Mouse (Mus musculus) c-Kit-positive CD71-positive TER-119-positive erythroid progenitor cells, embryonic 14.5 days (primary cell): ENCODE measurements around the gene Ncam2.
"Not testable (repeated sequence)": the region's sequence is repeated elsewhere in the genome, so short reads cannot be mapped to it uniquely, and the experiment has no call there.

Source experiments
- DNase-seq: peaks from one replicate; pipeline ENCODE4 v3.0.0-alpha.2; 2013; ENCODE audit warnings: low spot score

Ncam2 gene

DNA sequence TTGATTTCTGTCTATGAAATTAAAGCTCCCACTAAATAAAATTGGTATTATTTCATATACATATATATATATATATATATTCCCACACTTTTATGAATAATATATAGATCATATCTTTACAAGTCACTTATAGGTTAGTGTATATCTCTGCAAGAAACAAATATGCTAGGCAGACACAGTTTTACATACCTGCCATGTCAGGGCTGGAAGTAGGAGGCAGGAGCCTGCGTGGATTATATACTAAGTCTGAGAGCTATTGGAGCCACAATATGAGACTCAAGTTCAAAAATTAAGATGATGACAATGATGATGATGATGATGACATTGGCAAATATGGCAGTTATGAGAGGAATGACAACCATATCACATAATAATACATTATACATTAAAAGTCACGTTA lies 85.4 kb downstream of the Ncam2 start:
- no peak for DNase-seq

DNA sequence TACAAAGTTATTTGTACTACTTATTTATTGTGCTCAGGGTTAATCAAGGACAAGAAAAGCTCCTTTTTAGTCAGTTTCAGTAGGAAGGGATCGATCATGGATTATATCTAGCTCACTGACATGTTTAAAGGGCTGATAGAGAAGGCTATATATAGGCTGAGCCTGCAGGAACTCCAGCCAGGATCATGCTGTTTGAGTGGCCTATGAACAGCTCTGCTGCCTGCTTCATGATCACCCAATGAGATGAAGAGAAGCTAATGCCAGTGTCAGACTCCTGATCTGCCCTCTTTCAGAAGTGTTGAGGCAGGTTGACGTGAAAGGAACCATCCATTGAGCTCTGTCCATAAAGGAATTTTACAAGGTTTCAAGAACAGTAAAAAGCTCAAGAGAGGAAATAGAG lies 103.3 kb downstream of the Ncam2 start:
- DNase-seq, result no peak

DNA sequence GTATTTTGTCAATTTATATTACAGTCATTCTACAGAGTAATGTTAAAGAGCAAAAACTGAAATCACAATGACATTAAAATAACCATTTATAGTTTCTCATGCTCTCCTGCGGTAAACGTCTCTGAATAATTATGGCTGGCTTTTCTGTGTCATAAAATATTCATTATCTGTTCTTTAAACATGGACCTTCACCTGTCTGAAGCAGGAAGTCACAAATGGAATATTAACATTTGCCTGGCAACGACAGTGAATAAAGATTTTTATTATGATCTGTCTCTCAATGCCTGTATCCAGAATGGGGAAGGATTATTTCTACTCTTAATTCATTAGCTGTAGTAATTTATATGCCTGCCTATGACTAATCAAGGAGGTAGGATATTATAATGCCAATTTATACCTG lies 108.7 kb downstream of the Ncam2 start:
- DNase-seq, result no peak

DNA sequence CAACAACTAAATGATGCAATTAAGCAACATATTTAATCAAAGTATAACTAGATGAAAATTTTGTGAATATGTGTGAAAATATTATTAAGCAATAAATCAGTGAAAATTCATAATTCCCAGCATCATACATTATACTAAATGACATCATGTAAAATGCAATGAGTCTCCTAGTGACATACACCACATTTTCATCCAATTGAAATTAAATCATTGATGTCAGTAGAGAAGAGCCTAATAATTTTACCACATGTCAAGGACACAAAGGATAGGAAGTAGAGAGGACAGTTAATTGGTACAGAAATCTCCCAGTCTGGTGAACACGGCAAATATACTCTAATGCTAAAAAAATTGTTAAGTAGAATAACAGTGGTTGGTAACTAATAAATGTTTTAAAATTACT lies 118.5 kb downstream of the Ncam2 start:
- DNase-seq, result no peak

DNA sequence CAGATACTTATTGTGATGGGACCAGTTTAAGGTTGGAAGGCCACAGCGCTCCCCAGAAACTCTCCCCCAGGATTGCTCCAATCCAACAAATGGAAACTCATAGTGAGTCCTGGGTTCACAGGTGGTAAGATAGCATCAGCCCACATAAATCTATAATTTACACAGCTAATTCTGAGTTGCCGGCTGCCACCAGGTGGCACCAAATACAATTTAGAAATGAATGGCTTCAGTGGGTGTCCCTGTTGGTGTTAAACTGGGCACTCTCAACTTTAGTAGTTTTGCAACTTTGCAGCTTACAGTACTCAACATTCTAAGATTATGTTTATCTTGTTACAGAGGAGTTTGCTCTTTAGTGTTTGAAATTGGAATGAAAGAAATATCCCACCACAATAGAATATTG lies 130.0 kb downstream of the Ncam2 start:
- no peak for DNase-seq

DNA sequence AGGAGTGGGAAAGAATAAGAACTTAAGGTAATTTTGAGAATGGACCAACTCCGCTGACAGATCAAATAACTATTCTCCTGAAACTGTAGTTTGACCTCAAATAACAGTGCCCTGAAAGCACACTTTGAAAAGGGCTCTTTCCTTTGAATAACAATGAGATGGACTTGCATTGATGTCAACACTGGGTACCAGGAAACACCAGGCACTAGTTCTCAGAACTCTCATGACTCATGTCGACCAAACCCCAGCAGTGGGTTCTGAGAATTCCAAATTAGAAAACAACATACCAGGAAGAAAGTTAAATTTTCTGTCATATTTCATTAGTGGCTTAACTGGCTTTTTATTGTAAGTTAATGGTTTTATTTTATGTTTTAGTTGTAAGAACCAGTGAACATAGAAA lies 165.4 kb downstream of the Ncam2 start:
- no peak for DNase-seq

DNA sequence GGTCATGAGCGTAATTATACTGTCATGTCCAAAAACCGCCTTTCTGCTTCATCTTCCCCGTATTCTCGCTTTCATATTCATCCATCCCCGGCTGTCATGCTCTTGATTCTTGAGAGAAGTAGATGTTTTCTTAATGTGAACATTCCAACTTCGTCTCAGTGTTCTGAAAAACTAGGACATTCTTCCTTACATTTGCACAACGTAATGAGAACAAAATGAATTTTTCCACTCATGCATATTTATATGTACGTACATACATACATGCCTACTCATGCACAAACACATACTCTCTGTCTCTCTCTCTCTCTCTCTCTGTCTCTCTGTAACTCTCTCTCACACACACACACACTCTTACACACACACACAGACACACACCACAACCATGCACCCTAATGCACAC lies 173.7 kb downstream of the Ncam2 start:
- DNase-seq, result no peak

DNA sequence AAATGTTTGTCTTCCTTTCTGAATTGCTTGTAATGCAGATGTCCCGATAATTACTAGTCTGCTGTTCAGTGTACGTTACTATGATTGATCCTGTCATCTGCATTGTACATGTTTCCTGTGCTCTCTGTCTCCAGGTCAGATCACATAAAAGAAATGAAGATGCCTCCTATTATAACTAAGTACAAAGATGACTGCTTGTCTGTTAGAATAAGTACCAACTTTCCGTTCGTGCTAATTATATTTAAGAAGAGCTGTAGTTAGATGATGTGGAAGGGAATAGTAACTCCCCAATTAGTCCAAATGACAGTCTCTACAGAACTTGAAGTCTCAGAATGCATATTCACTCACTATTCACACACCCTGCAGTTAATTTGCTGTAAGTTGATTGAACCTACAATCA lies 179.9 kb downstream of the Ncam2 start:
- DNase-seq, result no peak

DNA sequence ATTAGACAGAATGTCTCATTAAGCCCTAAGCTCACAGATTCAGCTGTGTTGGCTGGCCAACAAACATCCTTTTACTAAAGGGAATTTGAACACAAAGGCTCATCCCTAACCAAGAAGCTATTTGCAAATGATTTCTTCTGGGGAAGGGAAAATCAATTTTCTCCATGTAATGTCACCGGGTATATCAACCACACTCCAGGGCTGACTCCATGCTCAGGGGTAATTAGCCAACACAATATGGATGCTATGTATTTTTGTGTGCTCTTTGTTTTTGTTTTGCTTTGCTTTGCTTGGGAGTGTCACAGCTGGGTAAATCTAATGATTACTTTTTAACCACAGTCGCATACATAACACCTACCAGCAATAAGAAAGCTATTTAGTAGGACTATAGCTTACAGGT lies 188.1 kb downstream of the Ncam2 start:
- DNase-seq, result no peak

DNA sequence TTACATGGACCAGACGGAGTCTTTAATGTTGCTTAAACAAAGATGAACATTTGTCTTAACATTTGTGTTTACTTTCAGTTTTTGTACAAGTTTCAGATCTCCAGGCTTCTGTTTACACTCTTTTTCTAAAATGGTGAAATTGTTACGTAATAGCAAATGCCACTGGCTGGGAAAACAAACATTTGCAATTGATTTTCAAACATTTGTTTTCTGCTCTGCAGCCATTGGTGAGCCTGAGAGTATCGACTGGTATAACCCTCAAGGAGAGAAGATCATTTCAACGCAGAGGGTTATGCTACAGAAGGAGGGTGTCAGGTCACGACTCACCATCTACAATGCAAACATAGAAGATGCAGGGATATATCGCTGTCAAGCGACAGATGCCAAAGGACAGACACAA lies 234.1 kb downstream of the Ncam2 start:
- DNase-seq, result no peak

DNA sequence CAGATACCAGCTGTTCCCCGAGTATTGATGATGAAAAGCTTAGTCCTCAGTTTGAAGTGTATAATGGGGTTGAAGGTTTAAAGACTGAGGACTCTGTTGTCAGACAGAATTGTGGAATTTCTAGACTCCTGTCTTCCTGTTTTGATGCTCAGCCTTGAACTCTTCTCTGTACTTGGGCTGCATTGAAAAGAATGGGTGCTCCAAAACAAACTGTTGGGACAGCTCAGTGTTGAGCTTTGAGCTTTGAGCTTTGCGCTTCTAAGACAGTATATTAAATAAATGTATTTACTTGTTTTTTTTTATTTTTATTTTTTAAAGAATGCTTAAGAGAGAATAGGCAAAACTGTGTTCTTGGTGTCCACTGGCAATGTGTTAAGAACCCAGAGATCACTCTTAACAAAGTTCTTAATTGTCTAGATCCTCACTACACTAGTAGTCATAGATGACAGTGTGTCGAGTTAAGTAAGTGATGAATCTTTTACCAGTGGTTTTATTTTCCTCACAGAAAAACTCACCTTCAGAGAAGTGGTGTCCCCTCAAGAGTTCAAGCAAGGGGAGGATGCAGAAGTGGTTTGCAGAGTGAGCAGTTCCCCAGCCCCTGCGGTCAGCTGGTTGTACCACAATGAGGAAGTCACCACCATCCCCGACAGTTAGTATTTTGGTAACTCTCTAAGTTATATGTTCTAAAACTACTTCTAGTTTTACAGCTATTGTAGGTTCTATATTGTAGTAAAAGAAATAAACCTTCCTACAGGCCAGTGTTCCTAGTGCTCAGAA lies 236.8 kb downstream of the Ncam2 start:
- no peak for DNase-seq

DNA sequence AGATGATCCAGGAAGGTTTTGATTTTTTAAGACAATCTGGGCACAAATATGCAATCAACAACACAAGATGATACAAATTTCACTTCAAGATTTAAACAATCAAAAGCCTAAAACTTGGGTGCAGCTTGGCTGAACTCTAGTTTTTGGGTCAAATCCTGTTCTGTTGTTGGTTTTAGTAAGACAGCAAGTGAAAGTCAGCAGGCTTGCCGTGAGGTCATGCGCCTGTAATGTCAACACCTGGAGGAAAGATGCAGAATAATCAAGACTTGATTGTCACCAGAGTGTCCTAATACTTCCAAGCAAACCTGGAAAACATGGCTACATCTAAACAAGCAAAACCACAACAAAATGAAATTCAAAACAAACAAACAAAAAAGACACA lies 237.4 kb downstream of the Ncam2 start:
- DNase-seq, result no peak

DNA sequence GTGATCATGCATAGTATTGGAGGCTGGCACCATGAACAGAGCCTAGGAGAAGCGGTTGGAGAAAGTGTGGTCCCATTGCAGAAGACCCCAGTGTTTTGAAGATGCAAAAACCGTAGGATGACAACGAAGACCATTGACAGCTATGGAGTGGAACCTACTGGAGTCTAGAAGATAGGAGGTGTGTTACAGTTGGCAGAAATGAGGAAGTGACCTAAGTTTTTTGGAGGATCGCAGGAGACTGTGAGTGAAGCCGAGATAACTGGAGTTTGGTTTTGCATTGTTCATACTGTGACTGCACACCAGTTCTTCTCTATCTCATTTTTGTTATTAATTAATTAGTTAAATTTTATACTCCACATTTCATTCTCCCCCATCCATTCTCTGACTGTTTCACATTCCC lies 250.4 kb downstream of the Ncam2 start:
- DNase-seq, result no peak

DNA sequence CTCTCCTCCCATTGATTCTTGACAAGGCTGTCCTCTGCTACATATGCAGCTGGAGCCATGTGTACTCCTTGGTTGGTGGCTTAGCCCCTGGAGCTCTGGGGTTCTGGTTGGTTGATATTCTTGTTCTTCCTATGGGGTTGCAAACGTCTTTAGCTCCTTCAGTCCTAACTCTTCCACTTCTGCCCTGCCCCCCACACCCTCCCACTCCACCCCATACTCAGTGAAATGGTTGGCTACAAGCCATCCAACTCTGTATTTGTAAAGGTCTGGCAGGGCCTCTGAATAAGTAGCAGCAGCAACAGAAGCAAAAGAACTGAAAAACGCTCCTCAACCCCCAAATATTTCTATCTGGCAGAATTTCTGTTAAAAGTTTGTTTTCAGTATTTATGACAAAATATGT lies 252.5 kb downstream of the Ncam2 start:
- DNase-seq, result no peak

DNA sequence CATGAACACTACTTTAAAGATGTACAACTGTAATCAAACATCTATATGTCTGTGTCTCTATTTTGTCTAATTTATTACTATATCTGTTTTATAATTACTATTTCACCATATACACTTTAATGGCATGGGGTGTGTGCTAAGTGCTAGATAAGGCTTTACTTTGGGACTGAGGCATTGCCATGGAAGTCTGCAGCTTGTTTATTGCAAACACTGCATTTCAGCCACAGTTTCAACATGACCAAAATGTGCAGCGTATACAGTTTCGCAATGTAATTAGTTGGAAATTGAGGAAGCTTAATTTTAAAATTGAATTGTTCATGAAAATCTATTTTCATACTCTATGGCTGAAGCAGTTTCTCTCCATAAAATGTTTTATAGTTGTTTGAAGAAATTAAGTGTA lies 254.0 kb downstream of the Ncam2 start:
- DNase-seq, result no peak

DNA sequence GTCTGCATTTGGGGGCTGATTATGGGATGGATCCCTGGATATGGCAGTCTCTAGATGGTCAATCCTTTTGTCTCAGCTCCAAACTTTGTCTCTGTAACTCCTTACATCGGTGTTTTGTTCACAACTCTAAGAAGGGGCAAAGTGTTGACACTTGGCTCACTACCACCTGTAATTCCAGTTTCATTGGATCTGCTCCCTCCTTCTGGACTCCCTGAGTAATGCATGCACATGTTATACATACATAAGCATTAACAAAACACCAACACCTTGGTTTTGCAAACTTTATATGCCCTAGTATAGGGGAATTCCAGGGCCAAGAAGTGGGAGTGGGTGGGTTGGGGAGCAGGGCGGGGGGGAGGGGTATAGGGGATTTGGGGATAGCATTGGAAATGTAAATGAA lies 262.2 kb downstream of the Ncam2 start:
- not testable (repeated sequence) for DNase-seq

DNA sequence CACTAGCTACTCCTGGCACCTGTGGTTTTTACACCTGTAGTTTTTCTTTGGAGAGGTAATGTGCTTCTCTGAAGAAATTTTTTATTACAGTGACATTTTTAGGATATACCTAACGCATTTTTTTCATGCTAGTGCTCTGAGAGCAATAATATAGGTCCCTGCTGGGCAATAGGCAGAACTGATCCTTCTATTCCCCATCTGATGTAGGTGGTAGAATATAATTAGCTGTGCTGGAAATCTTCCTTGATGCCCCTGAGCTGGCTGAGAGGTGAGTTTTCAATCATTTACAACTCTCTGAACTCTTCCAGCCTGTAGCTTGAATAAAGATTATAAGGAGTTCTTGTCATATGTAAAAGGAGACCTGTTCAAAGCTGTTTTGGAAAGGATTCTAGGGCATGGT lies 272.4 kb downstream of the Ncam2 start:
- DNase-seq, result no peak

DNA sequence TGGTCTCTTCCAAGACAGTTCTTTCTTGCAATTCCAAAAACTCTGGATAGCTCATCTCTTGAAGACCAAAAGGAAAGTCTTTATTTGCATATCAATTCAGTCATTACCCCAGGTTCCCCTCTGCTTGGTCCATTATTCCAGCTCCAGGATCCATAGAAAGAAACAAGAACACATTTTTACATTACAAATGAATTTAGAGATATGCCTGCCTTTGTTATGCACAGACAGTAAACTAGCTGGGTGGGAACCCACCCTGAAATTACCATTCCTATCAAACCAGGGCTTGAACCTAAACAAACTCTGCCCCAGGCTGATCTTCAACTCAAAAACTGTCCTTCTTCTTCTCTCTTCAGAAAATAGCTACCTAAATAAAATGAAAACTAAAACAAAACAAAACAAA lies 280.6 kb downstream of the Ncam2 start:
- no peak for DNase-seq

DNA sequence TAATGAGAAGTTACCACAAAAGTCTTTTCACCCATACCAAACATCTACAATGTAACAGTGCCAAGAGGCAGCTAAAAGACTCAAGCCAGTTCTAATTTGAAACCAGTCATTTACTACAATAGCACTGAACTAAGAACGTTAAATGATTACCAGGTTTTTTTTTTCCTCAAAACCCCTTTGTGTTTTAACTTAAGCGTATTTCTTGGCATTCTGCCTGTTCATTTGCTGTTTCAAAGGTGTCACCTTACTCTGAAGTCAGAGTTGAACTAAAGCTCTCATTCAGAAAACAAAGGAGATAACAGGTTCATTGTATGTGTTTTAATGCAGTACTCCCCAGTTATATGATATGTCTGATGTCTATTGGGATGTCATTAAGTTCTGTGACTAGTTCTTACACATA lies 295.6 kb downstream of the Ncam2 start:
- no peak for DNase-seq

DNA sequence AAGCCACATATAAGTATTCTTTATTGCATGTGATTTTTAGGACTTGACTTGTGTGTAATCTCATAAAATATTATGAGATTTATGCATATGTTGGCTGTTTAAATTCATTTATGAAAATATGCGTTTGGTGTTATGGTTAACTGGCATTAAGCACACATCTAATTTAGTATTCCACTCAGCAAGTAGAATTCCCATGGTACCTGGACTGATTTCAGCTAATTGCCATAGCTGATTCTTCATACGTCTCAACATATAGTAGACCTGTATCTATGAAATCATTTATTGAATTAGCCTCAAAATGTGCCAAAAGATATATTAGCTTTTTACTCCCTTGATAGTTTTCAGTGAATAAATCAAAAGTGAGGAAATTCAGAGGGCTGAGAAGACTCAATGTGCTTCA lies 302.1 kb downstream of the Ncam2 start:
- DNase-seq, result no peak

DNA sequence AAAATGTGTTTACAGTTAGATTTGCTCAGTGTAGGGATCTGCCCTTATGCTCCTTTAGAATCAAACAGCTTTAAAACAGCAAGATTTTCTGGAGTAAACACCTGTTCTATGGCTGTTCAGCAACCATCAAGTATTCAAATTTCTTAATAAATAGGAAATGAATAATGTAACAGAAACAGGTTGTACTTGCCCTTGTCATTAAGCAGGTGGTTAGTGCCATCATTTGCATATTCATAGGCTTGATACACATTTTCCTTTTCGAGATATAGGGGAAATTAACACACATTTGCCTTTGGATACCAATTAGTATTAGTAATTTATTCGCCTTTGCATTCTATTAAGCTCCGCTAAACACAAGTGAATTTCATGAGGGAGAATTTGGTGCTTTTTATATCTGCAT lies 335.7 kb downstream of the Ncam2 start:
- DNase-seq, result no peak

DNA sequence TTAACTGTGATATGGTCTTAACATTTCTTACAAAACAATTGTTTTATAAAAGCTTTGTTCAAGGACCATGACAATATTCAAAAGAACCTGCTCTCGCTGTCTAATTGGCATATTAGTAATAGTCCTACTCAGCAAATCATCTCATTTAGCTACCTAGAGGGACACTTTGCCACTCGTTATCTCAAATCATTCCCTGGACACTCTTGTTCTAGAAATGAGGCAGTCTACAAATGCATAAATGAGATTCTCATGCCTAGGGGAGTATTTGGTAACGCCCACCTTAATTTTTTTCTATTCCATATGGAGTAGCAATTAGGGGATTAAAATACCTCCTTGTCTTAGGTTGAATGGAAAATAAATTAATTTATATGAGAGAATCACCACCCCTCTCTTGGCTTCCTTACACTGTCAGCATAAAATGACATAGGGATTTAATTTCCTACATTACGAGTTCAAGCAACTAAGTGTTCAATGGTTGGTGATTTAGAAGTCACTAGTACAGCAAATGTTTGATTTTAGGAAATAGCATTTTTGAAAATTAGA lies 387.1 kb downstream of the Ncam2 start:
- DNase-seq, result no peak

DNA sequence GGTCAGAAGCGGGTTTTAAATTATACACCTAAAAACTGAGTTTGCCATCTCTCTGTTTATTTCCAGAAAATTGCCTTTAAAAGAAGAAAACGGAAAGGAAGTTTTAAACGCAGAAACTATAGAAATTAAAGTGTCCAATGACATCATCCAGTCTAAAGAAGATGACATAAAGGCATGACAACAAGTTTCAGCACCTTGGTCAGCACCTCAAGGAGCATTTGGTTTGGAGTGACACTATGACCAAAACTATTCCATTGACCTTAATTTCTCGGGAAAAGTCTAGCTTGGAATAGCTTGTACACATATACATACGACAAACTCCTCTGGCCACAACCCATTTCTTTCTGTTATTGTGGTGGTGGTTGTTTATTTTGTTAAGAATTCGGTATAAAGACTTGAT lies 422.8 kb downstream of the Ncam2 start:
- DNase-seq, result no peak

DNA sequence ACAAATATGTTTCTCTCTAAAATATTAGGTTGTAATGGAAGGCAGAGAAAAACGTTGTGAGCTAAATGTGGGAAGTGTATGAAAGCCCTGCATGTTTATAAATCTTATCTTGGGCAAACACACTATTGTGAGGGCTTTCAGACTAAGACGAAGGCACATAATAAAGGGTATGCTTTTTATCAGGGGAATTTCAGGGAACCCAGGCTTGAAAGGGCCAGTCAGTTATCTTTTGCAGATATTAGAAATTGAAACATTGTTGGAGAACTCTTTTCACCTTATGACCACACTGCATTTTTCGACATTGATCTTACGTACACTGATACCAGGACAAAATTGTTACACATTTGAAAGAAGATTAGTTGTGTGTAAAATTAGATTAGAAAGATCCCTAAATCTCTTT lies 423.3 kb downstream of the Ncam2 start:
- no peak for DNase-seq
